Mouse (Mus musculus) activated CD4-positive, CD25-positive, alpha-beta regulatory T cell, adult 4 months (primary cell): ENCODE results near the gene Gm42906. TPM values are rescaled to one million over a fixed set of nuclear protein-coding genes. Genes with fewer than 3 reads are reported as not detected.

Source experiments
- ATAC-seq: one replicate; pipeline ENCODE4 v1.8.0; 2017
- polyA plus RNA-seq, 2 experiments: library from polyadenylated mRNA; unstranded; fragments of 100-300 nt; shearing (Covaris generic); gene quantifications; one replicate each; pipeline ENCODE4 v1.2.1; 2017

Gm42906 gene
- polyA plus RNA-seq, 2 experiments from 2014 or later: not detected

- no peak for ATAC-seq
These were observed 134.4 kb downstream of the Gm42906 start for GRCm38 (mm10) chr5:151293591-151293990.

- ATAC-seq: no peak
These were observed 135.7 kb downstream of the Gm42906 start for GRCm38 (mm10) chr5:151292310-151292709.

- no peak for ATAC-seq
These were observed 141.6 kb downstream of the Gm42906 start for GRCm38 (mm10) chr5:151286331-151286730.

GRCm38 (mm10) chr5:151279531-151279930 is 148.4 kb downstream of the Gm42906 start:
- no peak for ATAC-seq

GRCm38 (mm10) chr5:151277927-151278326 is 150.0 kb downstream of the Gm42906 start:
- ATAC-seq: no peak

GRCm38 (mm10) chr5:151275986-151276385 is 152.0 kb downstream of the Gm42906 start:
- ATAC-seq: no peak

- no peak for ATAC-seq
These were observed 153.7 kb downstream of the Gm42906 start for GRCm38 (mm10) chr5:151274265-151274664.

GRCm38 (mm10) chr5:151270815-151271214 is 157.1 kb downstream of the Gm42906 start:
- no peak for ATAC-seq

GRCm38 (mm10) chr5:151266896-151267634 is 160.9 kb downstream of the Gm42906 start:
- no peak for ATAC-seq

GRCm38 (mm10) chr5:151261558-151261957 is 166.4 kb downstream of the Gm42906 start:
- ATAC-seq: no peak

- ATAC-seq: peak; percentile 60
These were observed 175.8 kb downstream of the Gm42906 start for GRCm38 (mm10) chr5:151252213-151252612.

- ATAC-seq: no peak
These were observed 176.3 kb downstream of the Gm42906 start for GRCm38 (mm10) chr5:151251656-151252055.

GRCm38 (mm10) chr5:151248671-151249620 is 179.0 kb downstream of the Gm42906 start:
- ATAC-seq: no peak

GRCm38 (mm10) chr5:151248084-151248483 is 179.9 kb downstream of the Gm42906 start:
- ATAC-seq: no peak

GRCm38 (mm10) chr5:151247115-151247875 is 180.7 kb downstream of the Gm42906 start:
- ATAC-seq: peak; percentile 64

GRCm38 (mm10) chr5:151246287-151246686 is 181.7 kb downstream of the Gm42906 start:
- ATAC-seq: no peak

GRCm38 (mm10) chr5:151245571-151245970 is 182.4 kb downstream of the Gm42906 start:
- ATAC-seq: no peak

GRCm38 (mm10) chr5:151238730-151239129 is 189.2 kb downstream of the Gm42906 start:
- no peak for ATAC-seq

- no peak for ATAC-seq
These were observed 191.6 kb downstream of the Gm42906 start for GRCm38 (mm10) chr5:151236411-151236810.

GRCm38 (mm10) chr5:151233400-151234031 is 194.4 kb downstream of the Gm42906 start, which contains the start of gene Stard13:
Gene Stard13 (minus strand): TSS chr5:151233836.
- no peak for ATAC-seq

GRCm38 (mm10) chr5:151232576-151233299 is 195.2 kb downstream of the Gm42906 start:
- no peak for ATAC-seq
